8 mouse cellular contexts compared by ENCODE assay signal in the genomic region with DNA sequence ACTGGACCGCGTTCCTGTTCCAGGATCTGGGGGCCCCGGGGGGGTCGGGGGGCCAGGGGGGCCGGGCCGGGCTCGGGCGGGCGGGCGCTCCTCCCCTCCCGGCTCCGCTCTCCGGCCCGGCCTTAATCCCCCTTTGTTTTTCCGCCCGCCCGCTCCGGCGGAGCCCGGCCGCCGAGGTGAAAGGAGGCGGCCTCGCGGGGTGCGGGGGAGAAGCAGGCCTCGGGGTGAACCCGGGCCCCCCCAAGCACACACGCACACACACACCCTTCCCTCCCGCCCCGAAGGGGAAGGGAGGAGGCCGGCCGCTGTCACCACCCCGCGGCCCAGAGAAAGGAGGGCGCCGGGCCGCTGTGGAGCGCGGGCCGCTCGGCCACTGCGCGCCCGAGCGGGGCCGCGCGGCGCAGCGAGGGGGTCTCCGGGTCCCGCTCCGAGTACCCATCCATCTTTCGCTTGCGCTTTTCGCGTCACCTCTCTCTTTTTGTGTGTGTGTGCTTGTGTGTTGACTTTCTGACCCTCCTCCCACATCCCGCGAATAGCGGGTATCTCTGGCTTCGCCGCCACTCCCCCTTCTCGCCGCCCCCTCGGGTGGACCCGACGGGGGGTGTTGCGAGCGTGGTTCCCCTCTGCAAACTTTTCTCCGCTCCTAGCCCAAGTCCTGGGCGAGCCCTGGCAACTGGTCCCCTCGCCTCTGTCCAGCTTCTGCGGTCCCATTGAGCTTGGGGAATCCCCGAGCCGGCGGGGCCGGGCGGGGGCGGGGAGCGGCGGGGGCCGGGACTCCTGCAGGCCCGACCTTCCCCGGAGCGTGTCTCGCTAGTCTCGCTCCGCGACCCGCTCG. TPM values are rescaled to one million over a fixed set of nuclear protein-coding genes. Genes with fewer than 3 reads are reported as not detected.
A peak's percentile ranks its signal among the peaks of the same experiment; 100 is the strongest.
DNase-seq lines count a peak whose midpoint lies in the region; ATAC-seq and TF ChIP-seq lines count a peak whose summit lies in the region.

No protein-coding gene starts in this region.

- H3K9me3 ChIP-seq in hindbrain, embryonic 14.5 days (ENCODE audit: control insufficient read depth, low read length): no peaks in the 10 kb centered on the region
- H3K9me3 ChIP-seq in limb, embryonic 10.5 days (replicated peaks): no peaks in the 10 kb centered on the region
- H3K9me3 ChIP-seq in midbrain, embryonic 10.5 days (replicated peaks): no peaks in the 10 kb centered on the region

- POLR2A ChIA-PET in Patski (lab: Charles Lee): interaction anchor here (0.7 to 3.1 kb wide), 5 partner anchors 9 to 199 kb away, joined by 3 to 20 read pairs (median 4); no protein-coding TSS in a partner anchor

- DNase-seq in Patski (ENCODE audit: low read depth, low spot score): no peak
- peak; percentile 54 for DNase-seq in cerebellum, adult 8-10 months
- DNase-seq in frontal cortex, postnatal 36 days (ENCODE audit: low spot score in 2 of 2): peak; percentile 28 to 33
- peak; percentile 55 for DNase-seq in hindbrain, embryonic 14.5 days (ENCODE audit: low spot score)
- peak; percentile 76 for DNase-seq in limb, embryonic 10.5 days (ENCODE audit: low spot score)
- peak; percentile 76 for DNase-seq in midbrain, embryonic 10.5 days (ENCODE audit: low spot score)
- peak; percentile 45 for DNase-seq in right cerebral cortex, postnatal 4 days
- DNase-seq in urinary bladder, postnatal 4 days (ENCODE audit: low spot score in 2 of 2): peak; percentile 66 to 70

- peak; percentile 58 for ATAC-seq in Patski
- ATAC-seq in hindbrain, embryonic 14.5 days (ENCODE audit: low FRiP score): peak; percentile 78

- CTCF ChIA-PET in Patski (lab: Charles Lee): interaction anchor here (0.8 to 4.9 kb wide), 6 partner anchors 10 to 128 kb away, joined by 3 to 27 read pairs (median 8); no protein-coding TSS in a partner anchor

- peaks cover 40% of the 10 kb centered on the region for H3K4me1 ChIP-seq in hindbrain, embryonic 14.5 days (replicated peaks; ENCODE audit: control insufficient read depth, insufficient read depth, low read length)
- H3K4me1 ChIP-seq in limb, embryonic 10.5 days: peaks cover 43% of the 10 kb centered on the region
- H3K4me1 ChIP-seq in midbrain, embryonic 10.5 days: peaks cover 56% of the 10 kb centered on the region

- WGBS in hindbrain, embryonic 14.5 days: under 1% methylated on average over 67 of the region's 92 CpGs
- WGBS in limb, embryonic 10.5 days: under 1% methylated on average over 69 of the region's 92 CpGs
- under 1% methylated on average over 89 of the region's 92 CpGs for WGBS in midbrain, embryonic 10.5 days

- in situ Hi-C loops in Patski (cut with MboI; ENCODE audit: low pct_unique_long_range_greater_than_20kb): no loop called here

- no peaks in the 10 kb centered on the region for H3K27me3 ChIP-seq in Patski
- H3K27me3 ChIP-seq in hindbrain, embryonic 14.5 days (ENCODE audit: control insufficient read depth, insufficient read depth, low read length): no peaks in the 10 kb centered on the region
- no peaks in the 10 kb centered on the region for H3K27me3 ChIP-seq in limb, embryonic 10.5 days (ENCODE audit: low read depth, poor library complexity, severe bottlenecking)
- no peaks in the 10 kb centered on the region for H3K27me3 ChIP-seq in midbrain, embryonic 10.5 days (ENCODE audit: low read depth, poor library complexity, severe bottlenecking)

- H3K27ac ChIP-seq in hindbrain, embryonic 14.5 days: peak overlapping the region; percentile 98
- H3K27ac ChIP-seq in limb, embryonic 10.5 days: peak overlapping the region; percentile 100
- H3K27ac ChIP-seq in midbrain, embryonic 10.5 days (replicated peaks): peak overlapping the region; percentile 100

- peak overlapping the region; percentile 96 for H3K9ac ChIP-seq in hindbrain, embryonic 14.5 days

- peaks cover 6% of the 10 kb centered on the region for H3K36me3 ChIP-seq in hindbrain, embryonic 14.5 days (replicated peaks; ENCODE audit: control insufficient read depth, insufficient read depth)
- H3K36me3 ChIP-seq in limb, embryonic 10.5 days: peaks cover 12% of the 10 kb centered on the region
- peaks cover 10% of the 10 kb centered on the region for H3K36me3 ChIP-seq in midbrain, embryonic 10.5 days

- no peak for TF ChIP-seq CTCF in Patski (IDR thresholded peaks at IDR 0.05)

- peak overlapping the region; percentile 84 for H3K4me2 ChIP-seq in hindbrain, embryonic 14.5 days (replicated peaks)

- peak overlapping the region; percentile 81 for H3K4me3 ChIP-seq in hindbrain, embryonic 14.5 days (replicated peaks; ENCODE audit: low read length)
- H3K4me3 ChIP-seq in limb, embryonic 10.5 days: peak overlapping the region; percentile 98
- H3K4me3 ChIP-seq in midbrain, embryonic 10.5 days: peak overlapping the region; percentile 76

RNA-seq across cellular contexts. Expression of a gene that starts 0.5 kb away (rescaled TPM):
- 56.7 TPM for polyA plus RNA-seq in Patski (2021)
- polyA plus RNA-seq in hindbrain, embryonic 14.5 days (2014; fragmentation: Nextera tagmentation; extraction: Ambion mirVana): 48.3 and 50.2 TPM in 2 replicates
- 54.6 and 59.2 TPM in 2 replicates for polyA plus RNA-seq in limb, embryonic 10.5 days (2016; fragmentation: Nextera tagmentation; extraction: Ambion mirVana)
- polyA plus RNA-seq in midbrain, embryonic 10.5 days (2016; fragmentation: Nextera tagmentation; extraction: Ambion mirVana): 70.5 and 73.9 TPM in 2 replicates

RNA-seq across cellular contexts. Expression of a gene that starts 21.5 kb away (rescaled TPM):
- polyA plus RNA-seq in Patski (2021): 301 TPM
- polyA plus RNA-seq in hindbrain, embryonic 14.5 days (2014; fragmentation: Nextera tagmentation; extraction: Ambion mirVana): 252 and 290 TPM in 2 replicates
- 365 and 415 TPM in 2 replicates for polyA plus RNA-seq in limb, embryonic 10.5 days (2016; fragmentation: Nextera tagmentation; extraction: Ambion mirVana)
- polyA plus RNA-seq in midbrain, embryonic 10.5 days (2016; fragmentation: Nextera tagmentation; extraction: Ambion mirVana): 413 and 417 TPM in 2 replicates

RNA-seq across cellular contexts. Expression of a gene that starts 29.2 kb away (rescaled TPM):
- 42.0 TPM for polyA plus RNA-seq in Patski (2021)
- polyA plus RNA-seq in hindbrain, embryonic 14.5 days (2014; fragmentation: Nextera tagmentation; extraction: Ambion mirVana): 32.4 and 37.8 TPM in 2 replicates
- polyA plus RNA-seq in limb, embryonic 10.5 days (2016; fragmentation: Nextera tagmentation; extraction: Ambion mirVana): 15.0 and 22.6 TPM in 2 replicates
- 26.4 and 27.2 TPM in 2 replicates for polyA plus RNA-seq in midbrain, embryonic 10.5 days (2016; fragmentation: Nextera tagmentation; extraction: Ambion mirVana)
